Mouse (Mus musculus) bone marrow macrophage, adult 2 months (primary cell): ENCODE data around the gene Tor1b.

Source experiments
- CTCF ChIP-seq: IDR thresholded peaks from 2 replicates; pipeline ENCODE4 v1.5.1; 2012; ENCODE audit warnings: low read depth, mild to moderate bottlenecking, low read length, moderate library complexity
- POLR2A ChIP-seq: IDR thresholded peaks from 2 replicates; pipeline ENCODE4 v1.6.1; 2012; ENCODE audit warnings: mild to moderate bottlenecking, low read depth, low read length, borderline replicate concordance

DNA sequence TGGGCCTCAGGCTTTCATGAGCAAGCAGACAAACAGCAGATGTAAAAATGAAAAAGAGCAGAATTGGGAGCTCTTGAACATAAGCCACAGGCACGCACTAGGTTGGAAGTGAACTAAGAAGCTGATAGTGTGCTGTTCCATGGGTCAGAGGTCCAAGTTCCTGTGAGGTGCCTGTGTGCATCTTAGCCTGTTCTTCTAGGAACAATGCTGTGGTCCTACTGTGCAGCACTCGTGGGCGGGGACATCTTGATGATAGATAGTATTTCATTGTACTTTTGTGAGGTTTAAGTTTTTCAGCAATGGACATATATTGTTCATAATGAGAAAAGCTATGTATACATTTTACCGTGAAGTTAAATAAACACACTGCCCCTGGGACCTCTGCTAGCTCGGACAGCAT is 54.4 kb downstream of the Tor1b start:
- no peak for TF ChIP-seq CTCF
- no peak for TF ChIP-seq POLR2A
